Mouse (Mus musculus) neutrophil, adult 83 days (primary cell): ENCODE data around the gene Rab6b. TPM values are rescaled to one million over a fixed set of nuclear protein-coding genes. Genes with fewer than 3 reads are reported as not detected.

ENCODE experiments used
- total RNA-seq, 2 experiments: library from RNA; stranded (reverse); gene quantifications; one replicate each; pipeline ENCODE4 v1.2.4; 2023

The Rab6b gene
- under 1 TPM in 1 of 2 experiments, not detected in 1; 0.07 TPM for total RNA-seq

DNA sequence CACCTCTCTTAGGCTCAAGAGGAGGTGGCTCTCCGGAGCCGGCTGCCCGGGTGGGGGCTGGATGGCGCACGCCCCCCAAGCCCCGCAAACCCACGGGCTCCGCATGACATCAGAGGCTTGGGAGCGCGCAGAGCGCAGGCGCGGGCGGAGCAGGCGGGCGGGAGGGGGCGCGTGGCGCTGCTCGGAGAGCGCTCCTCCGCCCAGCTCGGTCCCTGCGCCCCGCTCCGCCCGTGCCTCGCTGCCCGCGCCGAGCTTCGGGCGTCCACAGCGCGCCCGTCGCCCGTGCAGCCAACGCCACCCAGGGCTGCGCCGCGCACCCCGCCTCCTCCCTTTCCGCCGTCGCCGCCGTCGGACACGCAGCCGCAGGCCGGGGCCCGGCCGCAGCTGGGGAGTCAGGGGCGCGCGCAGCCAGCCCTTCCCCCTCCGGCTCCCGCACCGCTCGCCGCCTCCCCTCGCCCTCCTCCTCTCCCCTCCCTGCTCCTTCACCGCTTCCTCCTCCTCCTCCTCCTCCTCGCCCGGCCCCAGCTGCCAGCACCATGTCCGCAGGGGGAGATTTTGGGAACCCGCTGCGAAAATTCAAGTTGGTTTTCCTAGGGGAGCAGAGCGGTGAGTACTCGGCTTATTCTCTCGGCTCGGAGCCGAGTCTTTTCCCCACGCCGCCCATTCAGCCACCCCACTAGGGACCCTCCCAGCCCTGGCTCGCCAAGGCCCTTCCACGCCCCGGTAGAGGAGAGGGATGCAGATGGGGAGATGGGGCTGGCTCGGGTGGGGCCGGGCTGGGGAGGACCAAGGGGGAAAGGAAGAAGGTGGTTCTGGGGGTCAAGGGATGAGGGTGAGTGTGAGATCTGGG lies at the start of gene Rab6b:
Gene Rab6b, plus strand, starts transcription at position 167 of the 850 bp plus-strand sequence.

GRCm38 (mm10) chr9:103201561-103202260 lies 90.1 kb downstream of the Rab6b start, which contains the start of gene Srprb:
Srprb (minus strand) TSS chr9:103202137.

DNA sequence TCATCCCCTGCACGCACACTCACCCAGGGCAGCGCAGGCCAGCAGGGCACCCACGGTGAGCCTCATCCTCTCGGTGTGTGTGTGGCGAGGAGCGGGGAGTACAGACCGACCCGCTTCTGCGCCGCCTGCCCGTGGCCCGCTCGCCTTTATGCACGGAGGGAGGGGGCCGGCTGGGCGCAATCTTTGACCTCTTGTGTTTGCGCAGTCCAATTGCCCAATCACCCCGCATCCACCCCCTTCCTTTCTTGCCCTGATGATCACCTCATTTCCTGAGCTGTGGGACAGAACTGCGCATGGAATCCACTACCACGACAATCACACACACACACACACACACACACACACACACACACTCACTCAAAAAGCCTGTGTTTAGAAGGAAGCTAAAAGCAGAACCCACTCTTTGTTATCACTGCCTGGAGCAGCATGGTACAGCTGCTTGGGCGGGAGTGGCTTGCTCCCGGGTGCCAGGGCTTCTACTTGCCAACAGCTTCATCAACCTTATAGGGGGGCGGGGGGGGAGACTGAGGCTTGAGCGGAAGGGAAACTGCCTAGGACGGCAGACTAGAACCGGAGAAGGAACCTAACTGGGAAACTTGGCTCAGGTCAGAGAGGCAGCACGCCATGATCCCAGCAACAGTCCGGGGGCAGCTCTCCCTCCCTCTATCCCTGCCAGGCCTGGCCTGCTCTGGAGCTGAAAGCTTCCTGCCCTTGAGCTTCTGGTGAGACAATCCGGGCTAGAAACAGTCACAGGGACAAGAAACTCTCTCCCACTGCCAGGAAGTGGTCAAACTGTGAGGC lies 118.8 kb downstream of the Rab6b start, which contains the start of the genes Gm20425 and Trf:
Gene Gm20425, minus strand, starts transcription at position 157 of the 801 bp plus-strand sequence.
Gene Trf, minus strand, starts transcription at position 294 of the 801 bp plus-strand sequence.

Other genes with a start within 250 kb of the Rab6b start
- not detected for gene Slco2a1, start 123.1 kb upstream of the Rab6b start, total RNA-seq
- gene Srprb, start 90.3 kb downstream of the Rab6b start, total RNA-seq: 1 to 10 TPM; 7.3 to 8.7 TPM
- 1 to 10 TPM; 1.8 to 6.0 TPM for gene Gm20425, start 118.5 kb downstream of the Rab6b start, total RNA-seq
- gene Trf, start 118.7 kb downstream of the Rab6b start, total RNA-seq: 10 to 100 TPM; 96.1 to 98.7 TPM
- gene 1300017J02Rik, start 193.3 kb downstream of the Rab6b start, total RNA-seq: 1 to 10 TPM; 2.0 to 4.9 TPM
- gene Topbp1, start 193.4 kb downstream of the Rab6b start, total RNA-seq: 10 to 100 TPM; 81.9 to 84.5 TPM